Mouse (Mus musculus): ENCODE results near the gene Tmcc3. TPM values are rescaled to one million over a fixed set of nuclear protein-coding genes. Genes with fewer than 3 reads are reported as not detected.
"Not testable (repeated sequence)": the region's sequence is repeated elsewhere in the genome, so short reads cannot be mapped to it uniquely, and the experiment has no call there.

The Tmcc3 gene
- total RNA-seq, 2 experiments from 2014 or later: 52.9 to 56.6 TPM

DNA sequence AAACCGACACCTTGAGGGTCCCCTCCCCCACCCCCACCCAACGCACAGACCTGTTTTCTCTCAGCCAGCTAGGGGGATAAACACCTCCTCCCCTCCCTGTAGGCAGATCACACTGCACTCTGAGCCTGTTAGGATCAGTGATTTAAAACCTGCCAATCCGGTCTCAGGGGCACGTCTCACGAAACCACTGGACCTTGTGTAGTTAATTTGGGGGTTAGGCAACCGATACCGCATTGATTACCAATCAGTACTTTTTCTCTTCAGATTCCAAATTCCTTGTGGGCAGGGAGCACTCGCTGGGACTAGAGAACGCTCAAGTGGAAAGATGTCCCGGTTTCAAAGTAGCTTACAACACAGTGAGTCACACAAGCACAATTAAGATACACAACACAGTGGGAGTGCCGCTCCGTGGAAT is 202.3 kb downstream of the Tmcc3 start:
- peak in 1 of 2 experiments; percentile 60 for DNase-seq (ENCODE audit: low spot score in 2 of 2)

DNA sequence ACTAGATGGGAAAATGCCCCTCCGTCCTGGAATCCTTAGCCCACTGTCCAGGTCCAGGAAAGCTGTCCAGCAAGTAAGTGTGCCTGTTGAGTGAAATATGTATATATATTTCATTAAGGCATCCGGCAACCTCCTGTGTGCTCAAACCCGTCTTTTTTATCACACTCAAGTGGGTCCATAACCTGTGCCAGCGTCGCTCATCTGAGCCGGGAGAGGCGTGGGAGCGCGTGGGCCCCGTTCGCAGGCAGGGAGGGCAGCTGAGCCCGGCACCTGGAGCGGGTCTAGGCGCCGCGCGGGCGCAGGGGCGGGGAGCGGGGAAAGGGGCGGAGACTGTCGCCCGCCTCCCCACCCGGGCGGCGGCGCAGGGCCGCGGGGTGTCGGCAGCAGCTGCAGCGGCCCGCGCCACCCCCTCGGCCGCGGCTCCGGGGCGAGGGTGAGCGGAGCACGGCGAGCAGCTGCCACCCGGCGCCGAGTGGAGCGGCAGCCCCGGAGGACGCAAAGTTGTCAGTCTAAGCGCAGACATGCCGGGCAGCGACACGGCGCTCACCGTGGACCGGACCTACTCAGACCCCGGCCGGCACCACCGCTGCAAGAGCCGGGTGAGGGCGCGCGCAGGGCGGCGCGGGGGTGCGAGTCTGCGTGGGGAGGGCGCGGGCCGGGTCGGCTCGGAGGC is 202.9 kb downstream of the Tmcc3 start:
- DNase-seq (ENCODE audit: low spot score in 2 of 2): peak; percentile 68 to 79

DNA sequence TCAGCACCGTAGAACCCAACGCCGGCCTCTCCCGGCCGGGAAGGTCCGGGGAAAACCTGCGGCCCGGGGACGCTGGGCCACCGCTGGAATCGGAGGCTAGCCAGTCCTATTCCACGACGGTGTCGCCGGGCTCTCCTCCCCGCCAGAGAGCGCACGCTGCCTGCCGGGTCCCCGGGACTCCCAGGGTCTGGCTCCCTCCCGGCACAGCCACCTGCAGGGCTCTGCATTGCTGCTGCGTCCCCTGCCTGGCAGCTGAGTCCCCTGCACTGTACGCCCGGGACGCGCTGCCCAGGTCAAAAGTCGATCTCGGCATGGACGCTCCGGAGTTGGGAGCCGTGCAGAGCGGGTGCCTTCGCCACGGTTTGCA is 203.4 kb downstream of the Tmcc3 start:
- DNase-seq (ENCODE audit: low spot score in 2 of 2): peak; percentile 43 to 76

DNA sequence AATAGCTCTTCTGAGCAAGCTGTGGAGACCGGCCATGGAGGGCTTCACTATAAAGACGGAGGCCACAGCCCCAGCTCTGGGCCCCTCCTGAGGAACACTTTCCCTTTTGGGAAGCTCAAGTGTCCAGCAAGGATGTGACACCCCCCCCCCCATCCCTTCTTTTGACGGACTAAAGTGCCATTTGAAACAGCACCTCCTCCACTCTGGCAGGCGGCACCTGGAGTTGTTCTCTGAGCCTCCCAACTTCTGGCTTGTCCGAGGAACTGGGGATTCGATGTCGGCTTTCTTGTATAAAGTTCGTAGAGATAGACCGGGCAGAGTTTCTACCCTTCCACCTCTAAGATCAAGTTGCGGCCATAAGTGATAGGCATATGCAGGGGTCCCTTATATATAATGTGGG is 203.8 kb downstream of the Tmcc3 start:
- no peak for DNase-seq (ENCODE audit: low spot score in 2 of 2)

DNA sequence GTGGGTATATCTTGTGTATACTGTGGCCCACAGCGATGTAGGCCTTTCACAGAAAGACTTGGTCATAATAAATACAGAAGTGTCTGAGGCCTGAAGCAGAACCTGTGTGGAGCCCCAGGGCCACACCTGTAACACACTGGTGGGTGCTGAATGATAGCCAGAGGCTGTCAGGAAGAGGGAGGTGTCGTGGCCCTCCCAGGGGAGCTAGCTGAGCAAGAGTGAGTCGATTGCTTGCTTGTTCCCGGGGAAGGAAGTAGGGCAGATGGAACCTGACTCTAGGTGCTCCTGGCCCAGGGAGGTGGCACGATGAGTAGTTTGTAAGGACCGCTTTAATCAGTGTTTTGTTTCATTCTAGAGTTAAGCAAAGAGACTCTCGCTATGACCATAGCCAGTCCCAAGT is 208.1 kb downstream of the Tmcc3 start:
- no peak for DNase-seq (ENCODE audit: low spot score in 2 of 2)

DNA sequence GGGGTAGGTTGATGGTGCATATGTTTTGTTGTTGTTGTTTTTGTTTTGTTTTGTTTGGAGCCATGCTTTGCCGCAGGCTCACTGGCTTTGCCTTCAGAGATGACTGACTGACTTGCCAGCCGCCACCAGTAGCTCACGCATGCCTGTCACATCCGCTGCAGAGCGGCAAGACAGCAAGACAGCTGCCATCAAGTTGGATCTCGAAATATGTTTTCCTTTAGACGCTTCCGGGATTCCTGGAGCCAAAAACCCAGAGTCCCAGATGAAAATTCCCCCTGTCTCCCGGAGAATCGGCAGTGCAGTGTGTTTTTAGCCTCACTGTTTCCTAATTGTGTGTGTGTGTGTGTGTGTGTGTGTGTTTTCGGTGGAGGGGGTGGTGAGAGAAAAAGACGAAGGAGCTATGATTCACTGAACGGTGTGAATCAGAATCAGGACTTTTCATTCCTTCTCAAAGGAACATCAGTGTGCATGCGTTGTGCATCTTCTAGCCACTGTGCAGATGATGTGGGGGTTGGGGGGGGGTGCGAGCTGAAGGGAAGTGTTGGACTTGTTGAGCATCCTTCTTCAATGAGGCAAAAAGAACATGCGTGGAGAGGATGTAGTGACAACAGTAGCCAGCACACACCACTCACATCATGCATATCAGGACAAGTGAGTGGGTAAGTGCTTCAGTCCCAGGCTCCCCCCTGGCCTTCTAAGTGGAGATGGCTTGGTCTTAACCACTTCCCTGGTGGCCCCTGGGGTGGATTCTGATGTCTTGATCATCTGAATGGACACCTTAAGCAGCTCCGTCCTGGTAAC is 208.8 kb downstream of the Tmcc3 start:
- DNase-seq (ENCODE audit: low spot score in 2 of 2): peak in 1 of 2 experiments; percentile 46

DNA sequence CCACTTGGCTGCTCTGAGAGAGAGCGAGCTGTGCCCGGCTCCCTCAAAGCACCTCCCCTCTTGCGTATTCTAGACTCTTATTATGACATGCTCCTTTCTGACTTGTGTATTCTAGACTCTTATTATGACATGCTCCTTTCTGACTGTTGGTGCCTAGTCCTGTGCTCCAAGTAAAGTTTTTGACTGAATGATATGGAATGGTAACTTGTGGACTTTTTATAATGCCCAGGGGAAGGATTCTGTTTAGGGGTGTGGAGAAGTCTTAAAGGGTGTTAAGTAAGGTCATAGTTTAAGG is 209.3 kb downstream of the Tmcc3 start:
- no peak for DNase-seq (ENCODE audit: low spot score in 2 of 2)

DNA sequence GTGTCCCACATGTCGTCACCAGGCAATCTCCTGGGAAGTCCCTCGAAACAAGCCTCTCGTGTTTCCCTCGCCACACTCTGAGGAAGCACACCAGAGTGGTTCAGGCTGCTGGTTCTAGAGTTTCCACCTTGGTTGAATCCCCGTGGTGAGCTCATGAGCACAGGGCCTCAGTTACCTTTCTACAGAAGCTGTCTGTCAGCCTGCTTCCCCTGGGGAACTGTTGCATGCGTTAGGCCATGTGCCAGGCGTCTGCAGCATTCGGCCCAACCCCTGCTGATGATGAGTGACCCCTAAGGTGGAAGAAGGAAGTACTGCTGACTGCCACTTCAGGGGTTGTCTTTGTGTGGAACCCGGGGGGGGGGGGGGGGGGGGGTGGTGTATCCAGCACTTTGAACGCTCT is 210.0 kb downstream of the Tmcc3 start:
- DNase-seq (ENCODE audit: low spot score in 2 of 2): no peak

DNA sequence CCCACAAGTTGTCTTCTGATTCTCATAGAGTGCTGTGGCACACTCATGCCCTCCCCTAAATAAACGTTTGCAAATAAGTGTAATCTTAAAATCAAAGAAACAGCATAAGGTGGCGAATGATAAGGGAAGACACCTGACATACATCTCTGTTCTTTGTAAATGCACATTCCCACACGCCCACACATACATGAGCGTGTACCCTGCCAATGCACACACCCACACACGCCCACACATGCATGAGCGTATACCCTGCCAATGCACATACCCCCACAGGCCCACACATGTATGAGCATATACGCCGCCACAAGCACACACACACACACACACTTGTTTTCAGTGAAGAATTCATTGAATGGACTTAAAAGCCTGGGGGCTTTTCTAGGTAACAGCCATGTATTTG is 211.5 kb downstream of the Tmcc3 start:
- DNase-seq (ENCODE audit: low spot score in 2 of 2): peak in 1 of 2 experiments; percentile 81

DNA sequence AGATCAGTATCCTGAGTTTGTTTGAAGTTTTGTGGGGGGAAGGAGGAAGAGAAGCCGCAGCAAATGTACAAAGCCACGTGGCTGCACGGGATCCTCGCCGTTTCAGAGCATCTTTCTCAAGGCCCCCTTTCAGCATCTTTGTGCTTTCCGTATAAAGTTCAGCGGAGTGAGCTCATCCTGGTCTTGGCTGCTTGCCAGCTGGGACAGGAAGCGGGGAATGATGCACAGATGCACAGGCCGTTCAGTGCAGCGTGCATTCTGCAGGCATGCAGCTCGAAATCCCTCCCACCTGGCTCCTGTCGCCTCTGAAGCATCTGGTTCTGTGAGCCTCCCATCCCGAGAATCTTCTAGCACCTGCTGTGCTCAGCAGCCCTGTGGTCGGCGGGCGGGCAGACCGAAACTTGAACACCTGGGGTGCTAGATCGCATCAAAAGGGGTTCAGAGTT is 212.0 kb downstream of the Tmcc3 start:
- DNase-seq (ENCODE audit: low spot score in 2 of 2): peak; percentile 74 to 88

DNA sequence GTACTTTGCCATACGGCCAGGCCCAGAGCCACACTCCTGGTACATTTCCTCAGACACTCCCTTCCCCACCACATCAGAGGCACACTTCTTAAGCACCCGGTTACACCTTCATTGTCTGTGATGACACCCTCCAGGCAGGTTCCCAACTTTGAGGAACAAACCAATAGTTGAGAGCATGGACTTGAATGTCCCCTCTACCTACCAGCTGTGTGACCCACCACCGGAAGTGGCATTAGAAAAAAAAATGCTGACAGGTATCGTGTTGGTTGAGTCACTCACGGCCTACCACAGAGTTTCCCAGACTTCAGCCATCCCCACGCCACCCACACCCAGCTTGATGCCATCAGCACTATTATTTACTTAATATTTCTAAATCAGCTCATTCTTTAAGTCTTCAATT is 213.2 kb downstream of the Tmcc3 start:
- no peak for DNase-seq (ENCODE audit: low spot score in 2 of 2)

DNA sequence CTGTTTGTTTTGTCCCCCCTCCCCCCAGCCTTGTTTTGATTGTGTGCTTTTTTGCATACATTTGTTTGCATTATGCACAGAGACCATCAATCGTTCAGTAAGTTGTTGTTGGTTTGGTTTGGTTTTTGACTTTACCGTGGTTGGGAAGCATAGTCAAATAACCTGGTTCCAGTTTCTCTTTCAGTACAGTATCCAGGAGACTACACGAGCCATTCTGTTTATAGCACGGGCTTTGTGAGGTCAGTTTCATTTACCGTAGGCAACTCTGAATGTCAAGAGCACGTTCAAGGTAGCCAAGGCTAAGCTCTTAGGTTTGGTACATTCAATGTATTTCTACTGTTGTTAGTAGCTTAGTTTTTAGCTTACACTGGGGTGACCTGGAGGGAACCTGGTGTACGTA is 214.0 kb downstream of the Tmcc3 start:
- DNase-seq (ENCODE audit: low spot score in 2 of 2): no peak

DNA sequence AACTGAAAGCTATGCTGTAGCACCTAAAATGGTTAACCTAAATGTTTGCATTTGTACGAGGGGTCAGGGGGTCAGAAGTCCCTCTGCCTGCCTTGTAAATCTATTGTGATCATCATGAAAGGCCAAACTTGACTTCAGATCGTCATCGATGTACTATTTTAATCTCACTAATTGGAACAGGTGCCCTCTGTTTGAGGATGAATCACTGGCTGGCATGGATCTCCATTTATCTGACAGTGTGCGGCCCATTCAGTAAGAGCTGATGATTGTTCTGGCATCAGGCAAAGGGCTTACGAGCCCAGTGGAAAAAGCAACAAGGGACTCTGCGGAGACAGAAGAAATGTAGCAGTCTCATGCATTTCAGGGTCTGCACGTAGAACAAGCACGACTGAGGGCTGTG is 215.1 kb downstream of the Tmcc3 start:
- DNase-seq (ENCODE audit: low spot score in 2 of 2): peak in 1 of 2 experiments; percentile 71

DNA sequence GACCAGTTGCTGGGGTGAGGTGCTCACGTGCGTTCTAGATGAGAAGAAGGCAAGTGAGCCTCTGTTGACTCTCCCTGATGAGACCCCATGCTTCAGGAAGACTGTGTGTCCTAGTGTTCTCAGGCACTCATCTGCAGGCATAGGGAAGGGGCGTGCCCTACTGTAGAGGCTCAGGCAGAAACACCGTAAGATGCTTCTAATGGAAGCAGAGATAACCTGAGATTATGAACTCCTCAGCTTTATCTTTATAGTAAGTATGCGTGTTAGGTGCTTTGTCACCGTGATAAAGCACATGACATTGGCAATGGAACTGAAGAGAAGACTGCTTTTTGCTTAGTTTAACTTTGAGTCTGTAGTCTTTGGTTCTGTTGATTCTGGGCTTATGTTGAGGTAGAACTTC is 215.5 kb downstream of the Tmcc3 start:
- DNase-seq (ENCODE audit: low spot score in 2 of 2): no peak

DNA sequence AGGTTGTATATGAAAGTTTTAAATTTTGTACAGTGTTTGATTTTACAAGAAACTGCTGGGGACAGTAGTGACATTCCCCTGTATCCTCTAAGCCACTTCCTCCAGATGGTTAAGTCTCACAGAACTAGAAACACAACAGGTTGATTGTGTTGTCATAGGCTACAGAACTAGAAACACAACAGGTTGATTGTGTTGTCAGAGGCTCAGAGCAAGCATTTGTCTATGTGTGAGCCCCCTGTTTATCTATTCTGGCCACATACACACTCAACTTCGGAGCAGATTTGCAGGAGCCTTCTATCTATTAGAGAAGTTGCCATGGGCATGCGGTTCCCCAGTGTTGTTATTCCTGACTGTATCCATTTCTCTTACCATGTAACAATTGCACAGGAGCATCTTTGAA is 218.3 kb downstream of the Tmcc3 start:
- DNase-seq (ENCODE audit: low spot score in 2 of 2): no peak

DNA sequence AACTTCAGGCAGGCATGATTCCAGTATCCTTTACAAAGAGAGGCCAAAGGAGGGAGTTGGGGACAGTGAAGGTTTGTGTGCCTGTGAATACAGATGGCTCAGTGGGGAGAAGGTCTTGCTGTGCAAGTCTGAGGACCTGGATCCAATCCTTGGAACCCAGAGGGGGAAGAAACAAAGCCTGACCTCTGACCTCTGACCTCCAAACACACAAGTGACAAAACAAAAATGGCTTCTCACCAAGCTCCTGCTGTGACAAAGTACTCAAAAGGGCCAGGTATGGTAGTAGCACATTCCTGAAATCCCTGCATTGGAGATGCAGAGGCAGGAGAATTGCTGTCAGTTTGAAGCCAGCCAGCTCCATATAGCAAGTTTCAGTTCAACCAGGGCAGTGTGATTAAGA is 219.7 kb downstream of the Tmcc3 start:
- no peak for DNase-seq (ENCODE audit: low spot score in 2 of 2)

DNA sequence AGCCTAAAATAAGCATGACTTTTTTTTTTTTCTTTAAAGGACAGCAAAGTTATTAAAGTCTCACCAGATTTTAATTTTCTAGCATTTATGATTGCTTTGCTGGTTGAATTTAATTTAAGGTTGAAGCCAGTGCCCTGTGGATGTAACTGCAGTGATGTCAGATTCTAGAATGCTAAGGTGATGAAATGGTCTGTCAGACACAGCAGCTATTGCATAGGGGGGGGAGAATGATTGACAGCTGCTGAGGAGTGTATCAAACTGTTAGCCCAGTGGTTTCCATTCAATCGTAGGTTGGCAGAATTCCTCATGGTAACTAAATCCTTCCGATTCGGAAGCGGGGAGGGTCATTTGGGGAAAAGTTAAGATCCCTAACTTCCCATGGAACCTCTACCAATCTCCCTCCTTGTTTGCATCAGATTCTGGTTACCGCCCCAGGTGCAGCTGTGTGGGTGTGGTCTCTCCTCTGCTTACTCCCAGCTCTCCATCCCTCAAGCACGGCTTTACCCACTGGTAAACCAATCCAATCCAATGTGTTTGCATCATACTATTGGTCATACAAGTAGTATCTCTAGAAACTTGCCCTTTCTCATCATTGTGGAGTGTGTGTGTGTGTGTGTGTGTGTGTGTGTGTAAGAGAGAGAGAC is 221.5 kb downstream of the Tmcc3 start:
- DNase-seq (ENCODE audit: low spot score in 2 of 2): no peak

DNA sequence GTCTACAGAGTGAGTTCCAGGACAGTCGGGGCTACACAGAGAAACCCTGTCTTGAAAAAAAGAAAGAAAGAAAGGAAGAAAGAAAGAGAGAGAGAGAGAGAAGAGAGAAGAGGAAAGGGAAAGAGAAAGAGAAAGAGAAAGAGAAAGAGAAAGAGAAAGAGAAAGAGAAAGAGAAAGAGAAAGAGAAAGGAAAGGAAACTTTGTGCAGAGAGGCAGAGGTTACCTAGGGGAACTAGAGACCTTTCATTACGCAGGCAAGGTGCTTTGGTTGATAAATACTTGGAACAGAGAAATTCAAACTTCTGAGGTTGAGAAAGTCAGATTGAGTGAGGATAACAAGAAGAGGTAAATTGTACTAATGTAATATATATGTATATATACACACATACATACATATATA is 226.9 kb downstream of the Tmcc3 start:
- DNase-seq (ENCODE audit: low spot score in 2 of 2): not testable (repeated sequence)

DNA sequence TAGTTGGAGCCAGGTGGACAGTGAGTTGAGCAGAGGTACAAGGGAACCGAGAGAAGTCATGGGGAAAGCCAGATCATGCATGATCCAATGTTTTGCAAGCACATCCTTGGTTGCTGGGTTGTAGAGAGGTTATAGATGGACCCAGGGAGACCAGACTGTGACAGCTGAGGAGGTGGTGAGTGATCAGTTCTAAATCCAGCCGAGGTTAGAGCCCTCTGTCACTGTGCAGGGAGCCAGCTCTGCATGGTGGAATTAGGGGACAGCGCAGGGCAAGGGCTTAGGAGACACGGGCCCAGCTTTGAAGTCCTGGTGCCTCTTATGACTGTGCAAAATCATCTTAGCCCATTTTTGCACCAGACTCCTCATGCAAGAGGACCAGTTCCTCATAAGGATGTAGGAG is 228.5 kb downstream of the Tmcc3 start:
- DNase-seq (ENCODE audit: low spot score in 2 of 2): no peak

DNA sequence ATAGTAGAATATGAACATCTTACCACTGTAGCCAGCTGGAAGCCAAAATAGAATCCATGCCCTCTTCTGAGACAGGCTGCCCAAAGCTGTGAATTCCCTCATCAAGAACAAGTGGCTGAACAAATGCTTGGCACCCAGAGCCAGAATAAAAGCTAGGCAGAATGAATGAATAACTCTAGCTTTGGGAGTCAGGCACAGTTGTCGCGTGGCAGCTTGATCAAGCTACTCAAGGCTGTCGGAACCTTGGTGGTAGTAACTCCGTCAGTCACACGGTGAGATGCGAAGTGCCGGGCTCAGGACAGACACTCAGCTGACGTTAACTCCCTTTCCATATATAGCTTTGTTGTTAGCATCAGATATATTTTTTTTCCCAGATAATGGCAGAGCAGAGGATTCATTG is 232.2 kb downstream of the Tmcc3 start:
- DNase-seq (ENCODE audit: low spot score in 2 of 2): peak; percentile 43 to 72

DNA sequence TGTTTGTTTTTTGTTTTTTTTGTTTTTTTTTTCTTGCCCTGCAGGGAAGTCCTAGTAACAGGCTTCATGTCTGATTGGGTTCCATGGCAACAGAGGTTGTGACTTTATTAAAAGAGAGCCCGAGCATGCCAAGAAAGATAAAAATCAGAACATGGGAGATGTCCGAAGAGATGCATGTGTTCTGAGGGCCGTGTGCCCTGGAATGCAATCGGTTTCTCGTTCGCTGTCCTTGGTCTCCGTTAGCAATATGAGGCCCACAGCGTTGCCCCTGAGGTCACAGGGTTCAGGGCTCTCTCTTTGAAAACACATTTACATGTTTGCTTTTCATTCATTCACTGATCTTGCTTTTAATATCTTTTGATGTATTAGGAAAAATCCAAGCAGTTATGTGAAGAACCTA is 233.1 kb downstream of the Tmcc3 start:
- DNase-seq (ENCODE audit: low spot score in 2 of 2): no peak

DNA sequence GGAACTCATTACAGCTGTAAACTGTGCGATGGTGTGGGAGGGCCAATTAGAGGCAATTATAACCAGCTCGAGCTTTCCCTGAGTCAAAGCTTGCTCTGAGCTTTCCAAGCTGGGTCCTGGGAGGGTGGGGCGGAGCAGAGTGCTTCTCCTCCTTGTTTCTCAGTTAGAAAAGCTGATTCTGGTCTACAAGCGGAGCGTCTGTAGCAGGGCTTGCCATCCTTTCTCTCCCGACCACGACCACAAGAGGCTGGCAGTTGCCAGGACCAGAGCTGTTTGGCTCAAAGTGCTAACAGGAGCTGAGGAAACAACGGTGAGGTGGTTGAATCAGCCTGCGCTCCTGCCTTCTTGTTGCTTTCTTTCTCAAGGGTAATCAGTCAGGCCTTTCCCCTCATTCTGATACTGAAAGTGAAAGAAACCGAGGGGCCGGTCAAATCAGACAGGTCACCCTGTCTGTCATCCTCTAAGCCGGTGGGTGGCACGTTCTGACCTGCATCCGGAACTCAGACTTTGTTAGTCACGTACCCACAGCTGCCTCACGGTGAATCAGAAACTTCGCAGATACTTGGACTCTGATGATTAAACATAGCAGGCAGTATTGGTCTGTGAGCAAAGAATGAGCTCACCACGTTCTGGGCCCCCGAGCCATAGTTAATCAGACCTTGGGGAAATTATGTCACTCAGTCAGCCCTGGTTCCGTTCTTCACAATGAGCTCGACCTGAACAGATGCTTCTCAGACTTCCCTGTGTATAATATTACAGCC is 233.7 kb downstream of the Tmcc3 start:
- peak in 1 of 2 experiments; percentile 63 for DNase-seq (ENCODE audit: low spot score in 2 of 2)
